Mouse (Mus musculus) olfactory bulb, adult 2 months (tissue): ENCODE measurements around the gene Ttc30a2.

Experiments used
- CTCF ChIP-seq: fragments of 200-500 bp; IDR thresholded peaks from 2 replicates; pipeline ENCODE4 v1.5.1; 2012; ENCODE audit warnings: low read depth, mild to moderate bottlenecking, low read length, moderate library complexity; ENCODE audit not compliant: insufficient read depth
- POLR2A ChIP-seq: fragments of 200-500 bp; IDR thresholded peaks from 2 replicates; pipeline ENCODE4 v1.6.1; 2012; ENCODE audit warnings: mild to moderate bottlenecking, low read depth, low read length, moderate library complexity; ENCODE audit not compliant: insufficient read depth

DNA sequence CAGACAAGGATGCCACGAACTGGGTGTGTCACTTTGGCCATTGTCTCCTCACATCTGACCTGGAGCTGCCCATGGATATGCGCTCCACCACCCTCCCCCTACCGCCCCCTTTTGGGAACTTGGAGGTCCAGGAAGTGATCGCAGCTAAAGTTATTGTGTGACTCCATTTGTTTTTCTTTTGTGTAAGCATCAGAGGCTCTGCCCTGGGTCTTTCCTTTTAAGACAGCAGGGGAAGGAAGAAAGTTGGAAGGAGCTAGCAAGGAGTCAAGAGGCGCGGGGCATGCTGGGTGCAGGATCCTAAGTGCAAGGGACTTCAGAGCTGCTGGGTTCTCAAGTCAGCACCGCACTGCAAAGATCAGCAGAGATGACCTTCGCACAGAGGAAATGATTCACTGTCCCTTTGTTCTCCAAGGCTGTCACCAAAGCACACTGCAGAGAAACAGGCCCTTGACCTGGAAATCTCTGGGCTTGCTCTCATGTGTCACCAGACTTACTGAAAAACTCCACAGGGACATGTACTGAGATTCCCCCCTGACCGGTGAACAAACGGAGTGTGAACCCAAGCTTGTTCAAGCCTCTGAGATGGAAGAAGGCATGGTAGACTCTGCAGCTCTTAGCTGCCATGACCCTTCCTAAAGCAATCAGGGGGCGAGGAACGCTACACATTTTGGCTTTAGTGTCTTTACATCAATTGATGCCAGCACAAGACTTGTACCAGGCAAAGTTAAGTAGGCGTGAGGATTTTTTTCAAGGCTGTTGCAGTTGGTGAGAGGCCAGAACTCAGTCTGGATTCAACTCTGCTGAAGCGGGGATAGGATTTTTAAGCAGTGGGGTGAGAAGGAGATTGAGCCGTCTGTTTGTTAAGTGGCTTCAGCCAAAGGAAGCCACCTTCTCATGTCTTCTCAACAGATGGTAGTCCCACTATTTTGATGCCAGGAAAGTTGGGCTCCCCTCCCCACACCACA is 17.3 kb downstream of the Ttc30a2 start:
- TF ChIP-seq CTCF (no peak), POLR2A (no peak)
